Comparison of ENCODE assay signal across 8 mouse cellular contexts in the genomic region with DNA sequence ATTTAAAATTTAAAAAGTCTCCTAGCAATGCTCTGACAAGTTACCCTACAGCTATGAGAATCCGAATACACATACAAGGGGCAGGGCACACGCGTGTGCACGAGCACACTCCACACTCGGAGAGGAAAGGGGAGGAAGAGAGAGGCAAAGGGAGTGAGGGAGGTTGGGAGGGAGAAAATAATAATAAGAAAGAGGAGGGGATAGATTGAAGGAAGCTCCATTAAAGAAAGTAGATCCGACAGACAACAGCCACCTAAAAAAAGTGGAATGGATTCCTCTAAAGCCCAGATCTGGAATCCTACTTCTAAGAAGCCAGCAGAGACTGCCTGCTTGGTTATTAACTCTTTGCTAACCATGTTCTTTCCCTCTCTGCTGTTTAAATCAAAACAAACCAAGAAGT. TPM values are rescaled to one million over a fixed set of nuclear protein-coding genes. Genes with fewer than 3 reads are reported as not detected.
A peak's percentile ranks its signal among the peaks of the same experiment; 100 is the strongest.
DNase-seq lines count a peak whose midpoint lies in the region; ATAC-seq lines count a peak whose summit lies in the region.

No protein-coding gene starts in this region.

- 3% methylated on average over 6 of the region's 6 CpGs for WGBS in neural tube, embryonic 11.5 days
- WGBS in neural tube, embryonic 13.5 days = 5% methylated on average over 6 of the region's 6 CpGs

- H3K27ac ChIP-seq in neural tube, embryonic 11.5 days (ENCODE audit: low read depth, low read length) = no peak overlapping the region
- peak overlapping the region; percentile 68 for H3K27ac ChIP-seq in neural tube, embryonic 13.5 days (replicated peaks)

- no peak overlapping the region for H3K9ac ChIP-seq in neural tube, embryonic 11.5 days (ENCODE audit: low read length)
- peak overlapping the region; percentile 62 for H3K9ac ChIP-seq in neural tube, embryonic 13.5 days

- H3K4me2 ChIP-seq in neural tube, embryonic 11.5 days (ENCODE audit: low read depth) = peak overlapping the region; percentile 33; the same call in 1 of the 2 replicates
- peak overlapping the region; percentile 56 for H3K4me2 ChIP-seq in neural tube, embryonic 13.5 days

- no peak for ATAC-seq in neural tube, embryonic 11.5 days (ENCODE audit: insufficient read depth, low FRiP score, low TSS enrichment)
- ATAC-seq in neural tube, embryonic 13.5 days (ENCODE audit: low read depth) = peak; percentile 62; the same call in 1 of the 2 replicates

- H3K27me3 ChIP-seq in neural tube, embryonic 11.5 days (ENCODE audit: control insufficient read depth, insufficient read depth, low read length) = no peaks in the 10 kb centered on the region
- H3K27me3 ChIP-seq in neural tube, embryonic 13.5 days = no peaks in the 10 kb centered on the region

- peak overlapping the region; percentile 20; the same call in 1 of the 2 replicates for H3K4me3 ChIP-seq in neural tube, embryonic 11.5 days (ENCODE audit: low read depth, low read length)
- peak overlapping the region; percentile 36 for H3K4me3 ChIP-seq in neural tube, embryonic 13.5 days

- DNase-seq in neural tube, embryonic 11.5 days (ENCODE audit: low spot score) = peak; percentile 17
- no peak for DNase-seq in neural tube, embryonic 10.5 days (ENCODE audit: extremely low spot score, low spot score)
- peak; percentile 8 for DNase-seq in fibroblast of lung, adult 2 months (ENCODE audit: low read depth)
- DNase-seq in kidney, postnatal 14 days = peak; percentile 35
- no peak for DNase-seq in left cerebral cortex, adult 11 months (ENCODE audit: low spot score)
- no peak for DNase-seq in frontal cortex, postnatal 36 days (ENCODE audit: low spot score in 2 of 2)
- DNase-seq in gastrocnemius, adult 8-10 months (ENCODE audit: low spot score in 2 of 2) = no peak

- no peaks in the 10 kb centered on the region for H3K36me3 ChIP-seq in neural tube, embryonic 11.5 days (ENCODE audit: control insufficient read depth, insufficient read depth, low read length)
- no peaks in the 10 kb centered on the region for H3K36me3 ChIP-seq in neural tube, embryonic 13.5 days

- no peaks in the 10 kb centered on the region for H3K9me3 ChIP-seq in neural tube, embryonic 11.5 days (ENCODE audit: control insufficient read depth, low read length)
- no peaks in the 10 kb centered on the region for H3K9me3 ChIP-seq in neural tube, embryonic 13.5 days

- no peaks in the 10 kb centered on the region for H3K4me1 ChIP-seq in neural tube, embryonic 11.5 days (ENCODE audit: control insufficient read depth, insufficient read depth, low read length)
- H3K4me1 ChIP-seq in neural tube, embryonic 13.5 days (replicated peaks) = peaks cover 18% of the 10 kb centered on the region

RNA-seq across cellular contexts. Expression of a gene that starts 26.5 kb away (rescaled TPM):
- polyA plus RNA-seq in neural tube, embryonic 11.5 days (2014; fragmentation: Nextera tagmentation; extraction: Ambion mirVana) = 18.7 and 19.8 TPM in 2 replicates
- 16.8 and 19.7 TPM in 2 replicates for polyA plus RNA-seq in neural tube, embryonic 13.5 days (2015; fragmentation: Nextera tagmentation; extraction: Ambion mirVana)
- total RNA-seq in gastrocnemius, adult 8-10 months (2022) = 10 to 100 TPM; 36.8 to 51.8 (median 38.1) TPM

RNA-seq across cellular contexts. Expression of a gene that starts 43.8 kb away (rescaled TPM):
- polyA plus RNA-seq in neural tube, embryonic 11.5 days (2014; fragmentation: Nextera tagmentation; extraction: Ambion mirVana) = not detected in 2 replicates
- polyA plus RNA-seq in neural tube, embryonic 13.5 days (2015; fragmentation: Nextera tagmentation; extraction: Ambion mirVana) = 0.20 and 0.29 TPM in 2 replicates
- under 1 TPM in 2 of 4 experiments, not detected in 2; 0.17 to 0.29 TPM for total RNA-seq in gastrocnemius, adult 8-10 months (2022)

Comparison
In these comparisons a context has a peak if more than half of its experiments do, and no peak if none do; other contexts are left out.
1. DNase-seq: peak in neural tube, embryonic 11.5 days (single experiment), fibroblast of lung, adult 2 months (single experiment) and kidney, postnatal 14 days (single experiment); none in neural tube, embryonic 10.5 days (single experiment), left cerebral cortex, adult 11 months (single experiment), frontal cortex, postnatal 36 days (0 of 2) and gastrocnemius, adult 8-10 months (0 of 2).